Mouse (Mus musculus) Patski (cell line): ENCODE data around the gene Anxa2. TPM values are rescaled to one million over a fixed set of nuclear protein-coding genes. Genes with fewer than 3 reads are reported as not detected.

ENCODE experiments used
- ATAC-seq: fragments of 100-300 bp; one replicate; pipeline ENCODE4 v1.8.0; 2021
- CTCF ChIA-PET: fragments of 350-600 bp; sonication (Branson Sonifier 250); formaldehyde crosslinking; loops from one replicate; lab custom pipeline; 2022; ENCODE audit warnings: inconsistent platforms; lab: Charles Lee
- POLR2A ChIA-PET: fragments of 350-600 bp; sonication (Branson Sonifier 250); formaldehyde crosslinking; loops from one replicate; lab custom pipeline; 2022; ENCODE audit warnings: antibody characterized with exemption, inconsistent platforms; lab: Charles Lee
- DNase-seq: peaks from one replicate; pipeline ENCODE4 v3.0.0-alpha.2; 2011; ENCODE audit warnings: low read depth, low spot score
- H3K27me3 ChIP-seq: fragments of 371-371 bp; one replicate; pipeline ENCODE4 v1.5.1; 2021
- CTCF ChIP-seq: fragments of 100-300 bp; IDR thresholded peaks from one replicate; pipeline ENCODE4 v1.5.1; 2021
- in situ Hi-C: fragments of 300-500 bp; cut with MboI; formaldehyde crosslinking; loops from 3 replicates; pipeline ENCODE4 v1.11.1; 2018; ENCODE audit warnings: low pct_unique_long_range_greater_than_20kb, mixed read lengths
- polyA plus RNA-seq: library from polyadenylated mRNA; unstranded; gene quantifications from one replicate; pipeline ENCODE4 v1.2.3, GENCODE M21; 2021

Anxa2 gene
- polyA plus RNA-seq, 1 experiment from 2014 or later: 829 TPM

DNA sequence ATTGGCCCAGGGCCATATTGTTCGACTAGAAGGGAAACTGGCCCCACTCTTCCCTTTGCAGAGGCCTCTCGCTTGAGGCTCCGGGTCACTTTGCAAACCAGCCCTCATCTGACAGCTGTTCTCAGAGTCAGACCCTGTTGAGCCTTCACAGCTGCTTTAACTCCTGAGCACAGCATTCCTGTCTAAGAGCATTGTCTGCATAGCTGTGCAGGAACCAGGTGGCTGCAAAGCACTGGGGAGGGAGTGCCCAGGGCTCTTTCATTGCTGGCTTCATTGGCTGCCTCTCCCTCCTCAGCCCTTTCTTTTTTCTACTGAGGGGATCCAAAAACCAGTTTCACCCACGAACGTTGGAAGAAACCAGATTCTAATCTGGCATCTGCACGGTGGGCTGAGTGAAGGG, 17.5 kb downstream of the Anxa2 start:
- no peak for DNase-seq
- POLR2A ChIA-PET: interaction anchor here (0.7 kb wide), 1 partner anchor 12 kb away, joined by 3 read pairs; no protein-coding TSS in a partner anchor
- H3K27me3 ChIP-seq: no peaks in the 10 kb centered on the region
- no peak for TF ChIP-seq CTCF
- no peak for ATAC-seq
- CTCF ChIA-PET: interaction anchor here (1.0 to 1.3 kb wide), 2 partner anchors 9 to 35 kb away, joined by 3 read pairs; no protein-coding TSS in a partner anchor
- in situ Hi-C loops: no loop called here

GRCm38 (mm10) chr9:69472724-69473123, 19.3 kb downstream of the Anxa2 start:
- DNase-seq: peak; percentile 96
- peak; percentile 93 for ATAC-seq
- CTCF ChIA-PET: interaction anchor here (1.3 kb wide), 1 partner anchor 54 kb away, joined by 3 read pairs; no protein-coding TSS in a partner anchor
- in situ Hi-C loops: no loop called here
- TF ChIP-seq CTCF: no peak
- POLR2A ChIA-PET: no interaction called here
- no peaks in the 10 kb centered on the region for H3K27me3 ChIP-seq

- DNase-seq: no peak
- in situ Hi-C loops: no loop called here
- POLR2A ChIA-PET: no interaction called here
- no peaks in the 10 kb centered on the region for H3K27me3 ChIP-seq
- no peak for ATAC-seq
- CTCF ChIA-PET: no interaction called here
- TF ChIP-seq CTCF: no peak
Measured at GRCm38 (mm10) chr9:69475873-69476272, 22.5 kb downstream of the Anxa2 start.

DNA sequence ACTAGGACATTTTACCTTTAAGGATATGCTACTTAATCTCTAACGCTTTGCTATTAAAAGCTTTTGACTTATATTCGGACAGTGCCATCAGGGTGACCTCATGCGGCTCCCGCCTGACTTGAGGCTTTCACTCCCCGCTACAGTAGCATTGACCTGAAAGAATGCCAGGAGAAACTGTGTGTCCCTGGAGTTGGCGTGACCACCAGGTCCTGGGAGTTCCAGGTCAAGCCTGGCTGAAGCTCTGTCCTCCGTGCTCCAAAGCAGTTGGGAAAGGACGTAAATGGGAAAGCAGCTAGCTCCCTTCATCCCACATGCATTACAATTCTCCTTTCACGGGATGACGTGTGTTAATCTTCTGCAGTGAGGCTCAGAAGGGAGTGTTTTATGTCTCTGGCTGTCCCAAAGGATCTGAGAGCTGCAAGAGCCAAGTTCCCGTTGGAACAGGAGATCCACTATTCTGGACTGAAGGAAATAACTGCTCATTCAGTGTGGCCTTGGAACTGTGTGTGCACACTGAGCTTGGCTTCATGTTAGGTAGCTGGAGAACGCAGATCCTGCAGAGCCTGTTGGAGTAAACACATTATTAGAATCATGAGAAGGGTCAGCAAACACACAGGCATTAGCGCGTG, 23.9 kb downstream of the Anxa2 start:
- no peak for TF ChIP-seq CTCF
- in situ Hi-C loops: no loop called here
- ChIA-PET POLR2A (interaction anchor here (0.7 kb wide), 1 partner anchor 16 kb away, joined by 4 read pairs; no protein-coding TSS in a partner anchor), CTCF (interaction anchor here (0.6 to 1.2 kb wide), 2 partner anchors 56 to 58 kb away, joined by 3 to 5 read pairs; no protein-coding TSS in a partner anchor)
- no peak for ATAC-seq
- no peaks in the 10 kb centered on the region for H3K27me3 ChIP-seq
- DNase-seq: no peak

DNA sequence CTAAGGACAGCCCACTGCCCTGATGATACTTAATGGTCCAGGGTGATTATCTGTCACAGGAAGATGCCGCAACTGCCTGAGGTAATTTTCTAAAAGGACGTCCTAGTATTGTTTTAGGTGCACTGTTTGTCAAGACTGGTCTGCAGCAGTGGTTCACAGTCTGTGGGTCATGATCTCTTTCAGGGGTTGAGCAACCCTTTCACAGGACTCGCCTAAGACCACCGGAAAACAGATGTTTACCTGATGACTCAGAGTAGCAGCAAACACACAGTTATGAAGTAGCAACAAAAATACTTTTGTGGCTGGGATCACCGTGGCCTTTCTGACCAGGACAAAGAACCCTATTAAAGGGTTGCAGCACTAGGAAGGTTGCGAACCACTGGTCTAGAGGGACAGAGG, 24.4 kb downstream of the Anxa2 start:
- no peaks in the 10 kb centered on the region for H3K27me3 ChIP-seq
- TF ChIP-seq CTCF: no peak
- ChIA-PET CTCF (interaction anchor here (1.2 to 1.4 kb wide), 2 partner anchors 22 to 59 kb away, joined by 3 to 5 read pairs; no protein-coding TSS in a partner anchor), POLR2A (no interaction called here)
- DNase-seq: no peak
- ATAC-seq: no peak
- in situ Hi-C loops: no loop called here

GRCm38 (mm10) chr9:69480344-69480743, 26.9 kb downstream of the Anxa2 start:
- ATAC-seq (peak; percentile 47), DNase-seq (no peak)
- ChIA-PET POLR2A (interaction anchor here (0.5 to 0.7 kb wide), 2 partner anchors 12 to 573 kb away, joined by 4 to 5 read pairs; no protein-coding TSS in a partner anchor), CTCF (interaction anchor here (0.7 to 3.4 kb wide), 31 partner anchors 9 to 147 kb away, joined by 3 to 41 read pairs (median 4); partner anchors contain the start of gene Anxa2)
- TF ChIP-seq CTCF: peak; percentile 88
- in situ Hi-C loops: no loop called here
- no peaks in the 10 kb centered on the region for H3K27me3 ChIP-seq

DNA sequence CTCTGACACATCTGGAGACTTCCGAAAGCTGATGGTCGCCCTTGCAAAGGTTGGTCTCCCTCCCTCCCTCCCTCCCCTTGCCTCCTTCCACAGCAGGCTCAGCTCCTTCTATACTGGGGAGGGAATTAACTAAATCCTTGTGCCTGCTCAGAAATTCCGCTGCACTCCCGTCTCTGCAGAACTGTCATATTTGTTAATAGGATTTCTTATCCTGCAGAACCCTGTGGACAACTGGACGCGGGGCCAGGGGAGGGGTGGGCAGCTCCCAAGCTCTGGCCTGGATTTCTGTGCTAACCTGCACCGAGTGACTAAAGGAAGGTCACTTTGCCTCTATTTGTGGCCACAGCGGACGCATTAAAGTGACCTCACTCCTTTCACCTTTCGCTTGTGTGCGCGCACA, 30.4 kb downstream of the Anxa2 start:
- no peak for ATAC-seq
- ChIA-PET CTCF (interaction anchor here (2.4 kb wide), 1 partner anchor 64 kb away, joined by 9 read pairs; no protein-coding TSS in a partner anchor), POLR2A (no interaction called here)
- no peak for TF ChIP-seq CTCF
- in situ Hi-C loops: no loop called here
- no peaks in the 10 kb centered on the region for H3K27me3 ChIP-seq
- DNase-seq: no peak

GRCm38 (mm10) chr9:69486140-69486539, 32.7 kb downstream of the Anxa2 start:
- ChIA-PET CTCF (interaction anchor here (2.4 kb wide), 1 partner anchor 67 kb away, joined by 9 read pairs; no protein-coding TSS in a partner anchor), POLR2A (interaction anchor here (0.6 kb wide), 1 partner anchor 75 kb away, joined by 3 read pairs; no protein-coding TSS in a partner anchor)
- no peaks in the 10 kb centered on the region for H3K27me3 ChIP-seq
- ATAC-seq: no peak
- TF ChIP-seq CTCF: no peak
- in situ Hi-C loops: loop anchor here (5.0 kb wide), 1 partner anchor 64 kb away; no protein-coding TSS in a partner anchor
- no peak for DNase-seq

GRCm38 (mm10) chr9:69488510-69488909, 35.1 kb downstream of the Anxa2 start:
- no peak for TF ChIP-seq CTCF
- no peak for ATAC-seq
- in situ Hi-C loops: loop anchor here (5.0 kb wide), 1 partner anchor 66 kb away; no protein-coding TSS in a partner anchor
- H3K27me3 ChIP-seq: no peaks in the 10 kb centered on the region
- ChIA-PET POLR2A (no interaction called here), CTCF (interaction anchor here (1.3 to 1.6 kb wide), 3 partner anchors 9 to 85 kb away, joined by 3 read pairs; no protein-coding TSS in a partner anchor)
- no peak for DNase-seq

GRCm38 (mm10) chr9:69488972-69489371, 35.6 kb downstream of the Anxa2 start:
- in situ Hi-C loops: loop anchor here (5.0 kb wide), 1 partner anchor 67 kb away; no protein-coding TSS in a partner anchor
- ATAC-seq (no peak), DNase-seq (no peak)
- no peaks in the 10 kb centered on the region for H3K27me3 ChIP-seq
- POLR2A ChIA-PET: interaction anchor here (0.6 kb wide), 1 partner anchor 240 kb away, joined by 3 read pairs; no protein-coding TSS in a partner anchor
- TF ChIP-seq CTCF: peak; percentile 59
- CTCF ChIA-PET: interaction anchor here (1.3 to 1.6 kb wide), 3 partner anchors 10 to 86 kb away, joined by 3 read pairs; no protein-coding TSS in a partner anchor
